Mouse (Mus musculus): ENCODE measurements around the gene Trrap. TPM values are rescaled to one million over a fixed set of nuclear protein-coding genes. Genes with fewer than 3 reads are reported as not detected.

Trrap gene
- total RNA-seq, 2 experiments from 2014 or later: 39.4 to 43.0 TPM

GRCm38 (mm10) chr5:144860913-144861312 is 93.4 kb downstream of the Trrap start:
- DNase-seq (ENCODE audit: low spot score): no peak
- intact Hi-C loops (cut with DNase I): no loop called here

- intact Hi-C loops (cut with DNase I): no loop called here
- DNase-seq (ENCODE audit: low spot score): no peak
Measured at GRCm38 (mm10) chr5:144866923-144867322, 99.4 kb downstream of the Trrap start.

GRCm38 (mm10) chr5:144869466-144869865 is 101.9 kb downstream of the Trrap start:
- intact Hi-C loops (cut with DNase I): no loop called here

GRCm38 (mm10) chr5:144870782-144871181 is 103.2 kb downstream of the Trrap start:
- intact Hi-C loops (cut with DNase I): no loop called here
- DNase-seq (ENCODE audit: low spot score): no peak

More at GRCm38 (mm10) chr5:144869466-144869865, 101.9 kb downstream of the Trrap start:
- DNase-seq (ENCODE audit: low spot score): no peak

GRCm38 (mm10) chr5:144871775-144872174 is 104.2 kb downstream of the Trrap start:
- no peak for DNase-seq (ENCODE audit: low spot score)
- intact Hi-C loops (cut with DNase I): loop anchor here (2.0 kb wide), 1 partner anchor 15 kb away; no protein-coding TSS in a partner anchor

- intact Hi-C loops (cut with DNase I): loop anchor here (2.0 kb wide), 1 partner anchor 16 kb away; no protein-coding TSS in a partner anchor
- no peak for DNase-seq (ENCODE audit: low spot score)
Measured at GRCm38 (mm10) chr5:144872326-144872725, 104.8 kb downstream of the Trrap start.

GRCm38 (mm10) chr5:144872867-144873266 is 105.3 kb downstream of the Trrap start:
- no peak for DNase-seq (ENCODE audit: low spot score)
- intact Hi-C loops (cut with DNase I): loop anchor here (2.0 kb wide), 1 partner anchor 16 kb away; no protein-coding TSS in a partner anchor

GRCm38 (mm10) chr5:144875227-144875626 is 107.7 kb downstream of the Trrap start:
- no peak for DNase-seq (ENCODE audit: low spot score)
- intact Hi-C loops (cut with DNase I): no loop called here

- DNase-seq (ENCODE audit: low spot score): no peak
- intact Hi-C loops (cut with DNase I): no loop called here
Measured at GRCm38 (mm10) chr5:144875892-144876291, 108.4 kb downstream of the Trrap start.

GRCm38 (mm10) chr5:144877021-144877420 is 109.5 kb downstream of the Trrap start:
- intact Hi-C loops (cut with DNase I): no loop called here
- no peak for DNase-seq (ENCODE audit: low spot score)

GRCm38 (mm10) chr5:144881670-144882399 is 114.3 kb downstream of the Trrap start:
- no peak for DNase-seq (ENCODE audit: low spot score)
- intact Hi-C loops (cut with DNase I): loop anchor here (10.0 kb wide), 1 partner anchor 183 kb away; no protein-coding TSS in a partner anchor

- intact Hi-C loops (cut with DNase I): loop anchor here (2.0 to 10.0 kb wide), 2 partner anchors 104 to 180 kb away; no protein-coding TSS in a partner anchor
Measured at GRCm38 (mm10) chr5:144884629-144885217, 117.2 kb downstream of the Trrap start.

GRCm38 (mm10) chr5:144885968-144886650 is 118.6 kb downstream of the Trrap start:
- intact Hi-C loops (cut with DNase I): loop anchor here (2.0 to 10.0 kb wide), 2 partner anchors 103 to 179 kb away; no protein-coding TSS in a partner anchor
- no peak for DNase-seq (ENCODE audit: low spot score)

More at GRCm38 (mm10) chr5:144884629-144885217, 117.2 kb downstream of the Trrap start:
- no peak for DNase-seq (ENCODE audit: low spot score)

GRCm38 (mm10) chr5:144891276-144891675 is 123.7 kb downstream of the Trrap start:
- intact Hi-C loops (cut with DNase I): no loop called here
- no peak for DNase-seq (ENCODE audit: low spot score)

- intact Hi-C loops (cut with DNase I): no loop called here
Measured at GRCm38 (mm10) chr5:144897881-144898280, 130.3 kb downstream of the Trrap start.

GRCm38 (mm10) chr5:144898448-144899052 is 131.0 kb downstream of the Trrap start:
- peak; percentile 64 for DNase-seq (ENCODE audit: low spot score)
- intact Hi-C loops (cut with DNase I): no loop called here

More at GRCm38 (mm10) chr5:144897881-144898280, 130.3 kb downstream of the Trrap start:
- no peak for DNase-seq (ENCODE audit: low spot score)

- no peak for DNase-seq (ENCODE audit: low spot score)
- intact Hi-C loops (cut with DNase I): no loop called here
Measured at GRCm38 (mm10) chr5:144901035-144901434, 133.5 kb downstream of the Trrap start.

- no peak for DNase-seq (ENCODE audit: low spot score)
- intact Hi-C loops (cut with DNase I): no loop called here
Measured at GRCm38 (mm10) chr5:144901791-144902190, 134.3 kb downstream of the Trrap start.

GRCm38 (mm10) chr5:144904356-144905134 is 137.0 kb downstream of the Trrap start:
- DNase-seq (ENCODE audit: low spot score): no peak
- intact Hi-C loops (cut with DNase I): no loop called here
